1 mouse cellular context compared by ENCODE assay signal in the genomic region with DNA sequence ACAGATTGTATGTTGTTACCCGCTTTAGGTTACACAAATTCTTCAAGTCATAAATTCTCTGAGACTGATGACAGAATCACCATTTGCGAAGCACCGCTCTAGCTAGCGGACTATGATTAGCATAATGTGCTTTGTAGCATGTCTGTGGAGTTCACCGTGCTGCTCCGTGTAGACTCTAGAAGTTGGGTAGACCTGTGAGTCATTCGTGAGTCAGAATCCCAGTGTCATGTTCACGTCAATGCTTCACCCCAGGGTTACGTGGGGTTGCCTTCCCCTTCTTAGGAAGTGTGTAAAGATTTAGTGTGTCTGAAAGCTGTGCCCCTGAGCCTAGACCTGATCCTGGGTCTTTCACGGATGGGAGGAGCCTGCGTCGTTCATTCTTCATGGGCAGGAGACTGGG.
A peak's percentile ranks its signal among the peaks of the same experiment; 100 is the strongest.
TF ChIP-seq lines count a peak whose summit lies in the region.

No protein-coding gene starts in this region.

TF ChIP-seq in MEL, 35 proteins besides CTCF, POLR2A, EP300 and RAD21 (continued from another document):
- TF ChIP-seq CHD2 (IDR thresholded peaks at IDR 0.05; ENCODE audit: low read length) = no peak
- no peak for TF ChIP-seq USF1 (IDR thresholded peaks at IDR 0.05; ENCODE audit: low read depth, low read length)
- TF ChIP-seq NRF1 (IDR thresholded peaks at IDR 0.05; ENCODE audit: insufficient read depth, low read depth, low read length, poor library complexity, severe bottlenecking) = no peak
- TF ChIP-seq UBTF (IDR thresholded peaks at IDR 0.05; ENCODE audit: borderline replicate concordance, insufficient read depth, low read depth, low read length) = no peak
- 0 out of 2 replicates have a peak, but pooled peaks have one; percentile 12 for TF ChIP-seq BHLHE40 (IDR thresholded peaks at IDR 0.05; ENCODE audit: borderline replicate concordance, low read depth, low read length)
- 0 out of 2 replicates have a peak, but pooled peaks have one; percentile 15 for TF ChIP-seq MXI1 (IDR thresholded peaks at IDR 0.05; ENCODE audit: low read depth, low read length)
- peak; percentile 38; the same call in 1 of the 2 replicates for TF ChIP-seq ETS1 (IDR thresholded peaks at IDR 0.05; ENCODE audit: low read depth, low read length)
- TF ChIP-seq GABPA (IDR thresholded peaks at IDR 0.05; ENCODE audit: low read depth, low read length) = no peak
